Mouse (Mus musculus) midbrain, embryonic 14.5 days (tissue): ENCODE data around the gene Plppr3. TPM values are rescaled to one million over a fixed set of nuclear protein-coding genes. Genes with fewer than 3 reads are reported as not detected.
"Not testable (repeated sequence)": the region's sequence is repeated elsewhere in the genome, so short reads cannot be mapped to it uniquely, and the experiment has no call there.

Experiments used
- ATAC-seq: fragments of 200-750 bp; cut with Nextera tagmentation; 2 replicates; pipeline ENCODE4 v1.8.0; 2017; ENCODE audit warnings: moderate number of reproducible peaks, moderate library complexity; ENCODE audit not compliant: low FRiP score, low TSS enrichment
- DNase-seq: peaks from one replicate; pipeline ENCODE4 v3.0.0-alpha.2; 2015
- H3K27ac ChIP-seq: fragments of 300-500 bp; sonication (generic); replicated peaks from 2 replicates; pipeline ENCODE4 v1.5.1; 2014; ENCODE audit warnings: mild to moderate bottlenecking, low read depth, low read length, moderate library complexity
- H3K27me3 ChIP-seq: fragments of 300-500 bp; sonication (generic); 2 replicates; pipeline ENCODE4 v1.6.1; 2014; ENCODE audit warnings: low read length, control low read depth, mixed read lengths; ENCODE audit not compliant: control insufficient read depth, insufficient read depth
- H3K36me3 ChIP-seq: fragments of 300-500 bp; sonication (generic); 2 replicates; pipeline ENCODE4 v1.6.1; 2014; ENCODE audit warnings: low read length, control low read depth; ENCODE audit not compliant: control insufficient read depth, insufficient read depth
- H3K4me1 ChIP-seq: fragments of 300-500 bp; sonication (generic); 2 replicates; pipeline ENCODE4 v1.6.1; 2014; ENCODE audit warnings: mild to moderate bottlenecking, antibody characterized with exemption, low read length, control low read depth; ENCODE audit not compliant: control insufficient read depth, insufficient read depth
- H3K4me2 ChIP-seq: fragments of 300-500 bp; sonication (generic); 2 replicates; pipeline ENCODE4 v1.6.1; 2014; ENCODE audit warnings: mild to moderate bottlenecking, low read length, moderate library complexity
- H3K4me3 ChIP-seq: fragments of 300-500 bp; sonication (generic); replicated peaks from 2 replicates; pipeline ENCODE4 v1.5.1; 2014; ENCODE audit warnings: low read depth, low read length
- H3K9ac ChIP-seq: fragments of 300-500 bp; sonication (generic); replicated peaks from 2 replicates; pipeline ENCODE4 v1.6.1; 2014; ENCODE audit warnings: mild to moderate bottlenecking, low read length, moderate library complexity
- H3K9me3 ChIP-seq: fragments of 300-500 bp; sonication (generic); 2 replicates; pipeline ENCODE4 v1.6.1; 2016; ENCODE audit warnings: low read length, control low read depth, mixed read lengths; ENCODE audit not compliant: control insufficient read depth
- WGBS: fragments of 180-500 bp; shearing (Covaris S2); extraction: QIAGEN DNeasy Blood & Tissue Kit; methylation state at CpG from one replicate; pipeline ENCODE4 v1.1.7; 2014; 5-methylcytosine and 5-hydroxymethylcytosine counted together
- polyA plus RNA-seq: library from polyadenylated mRNA; unstranded; fragments of >200 nt; fragmentation: Nextera tagmentation; extraction: Ambion mirVana; gene quantifications from 2 replicates; pipeline ENCODE4 v1.2.1, GENCODE M21; 2014

The Plppr3 gene
- polyA plus RNA-seq, 1 experiment from 2014 or later, result 342 TPM

GRCm38 (mm10) chr10:79908167-79909091, 34.0 kb upstream of the Plppr3 start, which contains the start of gene Med16:
Med16 (minus strand) TSS chr10:79908923.
- peak; percentile 95 for DNase-seq
- peak; percentile 93 for ATAC-seq
- peaks cover 50% of the 10 kb centered on the region for H3K36me3 ChIP-seq
- peak within 1 kb of the TSS; percentile 53 for H3K4me2 ChIP-seq
- H3K4me1 ChIP-seq, result peaks cover 3% of the 10 kb centered on the region; the same call in 1 of the 2 replicates
- H3K9me3 ChIP-seq, result no peaks in the 10 kb centered on the region
- peak within 1 kb of the TSS; percentile 58 for H3K4me3 ChIP-seq
- H3K27me3 ChIP-seq, result no peaks in the 10 kb centered on the region
- H3K27ac ChIP-seq, result peak within 1 kb of the TSS; percentile 97
- 2% methylated on average over 52 of the region's 52 CpGs for WGBS
- H3K9ac ChIP-seq, result peak within 1 kb of the TSS; percentile 82

GRCm38 (mm10) chr10:79907415-79907814, 33.0 kb upstream of the Plppr3 start:
- Histone ChIP-seq H3K36me3 (peaks cover 59% of the 10 kb centered on the region), H3K4me2 (no peak overlapping the region), H3K4me3 (no peak overlapping the region), H3K4me1 (peaks cover 3% of the 10 kb centered on the region; the same call in 1 of the 2 replicates), H3K27me3 (no peaks in the 10 kb centered on the region), H3K9ac (no peak overlapping the region), H3K9me3 (no peaks in the 10 kb centered on the region), H3K27ac (no peak overlapping the region)
- ATAC-seq (no peak), DNase-seq (no peak)
- WGBS, result 90% methylated on average over 10 of the region's 10 CpGs

GRCm38 (mm10) chr10:79906712-79907111, 32.3 kb upstream of the Plppr3 start:
- no peak overlapping the region for H3K4me3 ChIP-seq
- no peaks in the 10 kb centered on the region for H3K9me3 ChIP-seq
- no peaks in the 10 kb centered on the region for H3K27me3 ChIP-seq
- no peak overlapping the region for H3K27ac ChIP-seq
- ATAC-seq, result no peak
- peaks cover 3% of the 10 kb centered on the region; the same call in 1 of the 2 replicates for H3K4me1 ChIP-seq
- WGBS, result 94% methylated on average over 9 of the region's 9 CpGs
- peaks cover 57% of the 10 kb centered on the region for H3K36me3 ChIP-seq
- H3K9ac ChIP-seq, result no peak overlapping the region
- no peak for DNase-seq
- no peak overlapping the region for H3K4me2 ChIP-seq

GRCm38 (mm10) chr10:79900951-79901410, 26.5 kb upstream of the Plppr3 start:
- Histone ChIP-seq H3K4me3 (no peak overlapping the region), H3K4me2 (no peak overlapping the region), H3K27ac (peak overlapping the region; percentile 57), H3K27me3 (no peaks in the 10 kb centered on the region), H3K9ac (no peak overlapping the region), H3K36me3 (peaks cover 64% of the 10 kb centered on the region), H3K9me3 (no peaks in the 10 kb centered on the region), H3K4me1 (0 out of 2 replicates have a peak, but pooled peaks cover 9% of the 10 kb centered on the region)
- peak; percentile 75 for DNase-seq
- 10% methylated on average over 2 of the region's 2 CpGs for WGBS
- peak; percentile 48 for ATAC-seq

GRCm38 (mm10) chr10:79897316-79898245, 23.1 kb upstream of the Plppr3 start:
- Histone ChIP-seq H3K27me3 (no peaks in the 10 kb centered on the region), H3K27ac (no peak overlapping the region), H3K4me2 (no peak overlapping the region), H3K9me3 (no peaks in the 10 kb centered on the region), H3K4me3 (no peak overlapping the region), H3K4me1 (0 out of 2 replicates have a peak, but pooled peaks cover 9% of the 10 kb centered on the region), H3K36me3 (peaks cover 56% of the 10 kb centered on the region), H3K9ac (no peak overlapping the region)
- 52% methylated on average over 20 of the region's 20 CpGs for WGBS
- no peak for ATAC-seq
- no peak for DNase-seq

GRCm38 (mm10) chr10:79896814-79897213, 22.4 kb upstream of the Plppr3 start:
- Histone ChIP-seq H3K4me2 (no peak overlapping the region), H3K9me3 (no peaks in the 10 kb centered on the region), H3K36me3 (peaks cover 50% of the 10 kb centered on the region), H3K4me1 (0 out of 2 replicates have a peak, but pooled peaks cover 9% of the 10 kb centered on the region), H3K9ac (no peak overlapping the region), H3K27me3 (no peaks in the 10 kb centered on the region), H3K27ac (no peak overlapping the region), H3K4me3 (no peak overlapping the region)
- 87% methylated on average over 13 of the region's 13 CpGs for WGBS
- DNase-seq, result no peak
- no peak for ATAC-seq

GRCm38 (mm10) chr10:79896306-79896705, 21.9 kb upstream of the Plppr3 start:
- WGBS, result 93% methylated on average over 16 of the region's 16 CpGs
- ATAC-seq (no peak), DNase-seq (no peak)
- Histone ChIP-seq H3K27me3 (no peaks in the 10 kb centered on the region), H3K27ac (no peak overlapping the region), H3K4me2 (no peak overlapping the region), H3K36me3 (peaks cover 50% of the 10 kb centered on the region), H3K9ac (no peak overlapping the region), H3K4me3 (no peak overlapping the region), H3K9me3 (no peaks in the 10 kb centered on the region), H3K4me1 (0 out of 2 replicates have a peak, but pooled peaks cover 7% of the 10 kb centered on the region)

- DNase-seq, result peak; percentile 89
- H3K4me2 ChIP-seq, H3K4me1 ChIP-seq, H3K9ac ChIP-seq, H3K27me3 ChIP-seq, H3K27ac ChIP-seq, H3K4me3 ChIP-seq, H3K9me3 ChIP-seq: not testable (repeated sequence)
- WGBS, result 43% methylated on average over 22 of the region's 22 CpGs
- ATAC-seq, result 0 out of 2 replicates have a peak, but pooled peaks have one; percentile 38
- peaks cover 32% of the 10 kb centered on the region for H3K36me3 ChIP-seq
Measured at GRCm38 (mm10) chr10:79892451-79893118, 18.2 kb upstream of the Plppr3 start.
